Mouse (Mus musculus) heart, postnatal 0 days (tissue): ENCODE measurements around the gene Trem1.

Experiments used
- CTCF ChIP-seq: IDR thresholded peaks from 2 replicates; pipeline ENCODE4 v1.5.1; 2016; ENCODE audit warnings: antibody characterized with exemption, control low read depth, low read depth
- EP300 ChIP-seq: IDR thresholded peaks from 2 replicates; pipeline ENCODE4 v1.6.1; 2016; ENCODE audit warnings: antibody characterized with exemption, low read depth

- TF ChIP-seq CTCF, result no peak
- no peak for TF ChIP-seq EP300
Observed at GRCm38 (mm10) chr17:48215429-48215828, 17.1 kb upstream of the Trem1 start.
